Mouse (Mus musculus) testis, adult 2 months (tissue): ENCODE data around the gene Dnah2. TPM values are rescaled to one million over a fixed set of nuclear protein-coding genes. Genes with fewer than 3 reads are reported as not detected.

ENCODE experiments used
- H3K27ac ChIP-seq: fragments of 200-500 bp; 2 replicates; pipeline ENCODE4 v1.5.1; 2012; ENCODE audit warnings: low read depth, low read length; ENCODE audit not compliant: control insufficient read depth, insufficient read depth
- H3K27me3 ChIP-seq: fragments of 200-500 bp; 2 replicates; pipeline ENCODE4 v1.6.1; 2012; ENCODE audit warnings: mild to moderate bottlenecking, low read length, moderate library complexity; ENCODE audit not compliant: control insufficient read depth, insufficient read depth
- H3K36me3 ChIP-seq: fragments of 200-500 bp; 2 replicates; pipeline ENCODE4 v1.6.1; 2012; ENCODE audit warnings: mild to moderate bottlenecking, low read length; ENCODE audit not compliant: control insufficient read depth, insufficient read depth
- H3K4me1 ChIP-seq: fragments of 200-500 bp; 2 replicates; pipeline ENCODE4 v1.6.1; 2012; ENCODE audit warnings: low read length; ENCODE audit not compliant: control insufficient read depth, insufficient read depth
- H3K4me3 ChIP-seq: fragments of 200-500 bp; 2 replicates; pipeline ENCODE4 v1.5.1; 2012; ENCODE audit warnings: low read depth, mild to moderate bottlenecking, low read length, moderate library complexity, mixed read lengths; ENCODE audit not compliant: control insufficient read depth
- CTCF ChIP-seq: fragments of 200-500 bp; IDR thresholded peaks from 2 replicates; pipeline ENCODE4 v1.5.1; 2012; ENCODE audit warnings: low read depth, mild to moderate bottlenecking, inconsistent platforms, low read length, moderate library complexity; ENCODE audit not compliant: control insufficient read depth, insufficient read depth, insufficient replicate concordance
- POLR2A ChIP-seq: fragments of 200-500 bp; IDR thresholded peaks from 2 replicates; pipeline ENCODE4 v1.6.1; 2012; ENCODE audit warnings: low read depth, mild to moderate bottlenecking, inconsistent platforms, low read length, moderate library complexity; ENCODE audit not compliant: control insufficient read depth
- polyA plus RNA-seq: library from polyadenylated mRNA; depleted of rRNA; stranded (reverse); fragments of >200 nt; gene quantifications from 2 replicates; pipeline ENCODE4 v1.2.3, GENCODE M21; 2012

The Dnah2 gene
- polyA plus RNA-seq, 1 experiment, result 39.3 TPM

GRCm38 (mm10) chr11:69426246-69426645 lies 122.7 kb downstream of the Dnah2 start:
- H3K27ac ChIP-seq, result no peak overlapping the region
- H3K4me1 ChIP-seq, result peaks cover 5% of the 10 kb centered on the region
- TF ChIP-seq POLR2A (no peak), CTCF (no peak)
- no peak overlapping the region for H3K4me3 ChIP-seq
- H3K36me3 ChIP-seq, result no peaks in the 10 kb centered on the region
- H3K27me3 ChIP-seq, result no peaks in the 10 kb centered on the region

GRCm38 (mm10) chr11:69423885-69424284 lies 125.0 kb downstream of the Dnah2 start:
- TF ChIP-seq CTCF (no peak), POLR2A (no peak)
- H3K27me3 ChIP-seq, result no peaks in the 10 kb centered on the region
- peaks cover 19% of the 10 kb centered on the region for H3K4me1 ChIP-seq
- no peak overlapping the region for H3K27ac ChIP-seq
- no peak overlapping the region for H3K4me3 ChIP-seq
- H3K36me3 ChIP-seq, result no peaks in the 10 kb centered on the region

GRCm38 (mm10) chr11:69422842-69423241 lies 126.1 kb downstream of the Dnah2 start:
- Histone ChIP-seq H3K27me3 (no peaks in the 10 kb centered on the region), H3K27ac (no peak overlapping the region), H3K4me1 (peaks cover 26% of the 10 kb centered on the region), H3K4me3 (no peak overlapping the region), H3K36me3 (no peaks in the 10 kb centered on the region)
- TF ChIP-seq CTCF, result no peak

GRCm38 (mm10) chr11:69421131-69421977 lies 127.6 kb downstream of the Dnah2 start:
- Histone ChIP-seq H3K36me3 (no peaks in the 10 kb centered on the region), H3K27ac (no peak overlapping the region), H3K4me1 (peaks cover 37% of the 10 kb centered on the region), H3K27me3 (no peaks in the 10 kb centered on the region), H3K4me3 (peak overlapping the region; percentile 67)
- TF ChIP-seq CTCF, result no peak
- no peak; the same call in 1 of the 2 replicates for TF ChIP-seq POLR2A

- Histone ChIP-seq H3K27me3 (no peaks in the 10 kb centered on the region), H3K4me3 (peak overlapping the region; percentile 67), H3K36me3 (no peaks in the 10 kb centered on the region), H3K4me1 (peaks cover 39% of the 10 kb centered on the region), H3K27ac (no peak overlapping the region; the same call in 1 of the 2 replicates)
- TF ChIP-seq CTCF (no peak), POLR2A (no peak)
These were observed 128.3 kb downstream of the Dnah2 start for GRCm38 (mm10) chr11:69420554-69421000.

- Histone ChIP-seq H3K27ac (peak overlapping the region; percentile 81), H3K4me1 (peaks cover 45% of the 10 kb centered on the region), H3K27me3 (no peaks in the 10 kb centered on the region), H3K36me3 (no peaks in the 10 kb centered on the region), H3K4me3 (peak overlapping the region; percentile 88)
- TF ChIP-seq POLR2A (peak; percentile 34; the same call in 1 of the 2 replicates), CTCF (no peak)
These were observed 128.9 kb downstream of the Dnah2 start for GRCm38 (mm10) chr11:69419813-69420553.

GRCm38 (mm10) chr11:69419443-69419812 lies 129.5 kb downstream of the Dnah2 start:
- Histone ChIP-seq H3K4me1 (peaks cover 50% of the 10 kb centered on the region), H3K27ac (peak overlapping the region; percentile 81), H3K4me3 (peak overlapping the region; percentile 88), H3K36me3 (no peaks in the 10 kb centered on the region), H3K27me3 (no peaks in the 10 kb centered on the region)
- TF ChIP-seq POLR2A (no peak), CTCF (no peak)
